Mouse (Mus musculus): ENCODE data around the gene Eif4g3.

Gene Eif4g3

GRCm38 (mm10) chr4:138107441-138108409, 114.9 kb downstream of the Eif4g3 start:
- peak; percentile 37 to 64 for DNase-seq

GRCm38 (mm10) chr4:138108541-138108940, 115.7 kb downstream of the Eif4g3 start:
- no peak for DNase-seq

GRCm38 (mm10) chr4:138109332-138109731, 116.5 kb downstream of the Eif4g3 start:
- DNase-seq, result peak; percentile 36 to 61

GRCm38 (mm10) chr4:138111858-138112257, 119.0 kb downstream of the Eif4g3 start:
- DNase-seq, result peak; percentile 26 to 40

GRCm38 (mm10) chr4:138119740-138120139, 126.9 kb downstream of the Eif4g3 start:
- peak; percentile 29 to 55 for DNase-seq

- no peak for DNase-seq
Measured at GRCm38 (mm10) chr4:138124046-138124445, 131.2 kb downstream of the Eif4g3 start.

- DNase-seq, result no peak
Measured at GRCm38 (mm10) chr4:138127371-138127770, 134.5 kb downstream of the Eif4g3 start.

- DNase-seq, result no peak
Measured at GRCm38 (mm10) chr4:138127781-138128180, 135.0 kb downstream of the Eif4g3 start.

- DNase-seq, result no peak
Measured at GRCm38 (mm10) chr4:138130149-138130548, 137.3 kb downstream of the Eif4g3 start.

- DNase-seq, result peak; percentile 57 to 68
Measured at GRCm38 (mm10) chr4:138131226-138131625, 138.4 kb downstream of the Eif4g3 start.

GRCm38 (mm10) chr4:138131716-138132115, 138.9 kb downstream of the Eif4g3 start:
- no peak for DNase-seq

GRCm38 (mm10) chr4:138133360-138133759, 140.5 kb downstream of the Eif4g3 start:
- no peak for DNase-seq

GRCm38 (mm10) chr4:138137336-138137735, 144.5 kb downstream of the Eif4g3 start:
- no peak for DNase-seq

- DNase-seq, result no peak
Measured at GRCm38 (mm10) chr4:138137804-138138203, 145.0 kb downstream of the Eif4g3 start.

GRCm38 (mm10) chr4:138138219-138138618, 145.4 kb downstream of the Eif4g3 start:
- DNase-seq, result peak in 1 of 2 experiments; percentile 15

GRCm38 (mm10) chr4:138141358-138141757, 148.5 kb downstream of the Eif4g3 start:
- DNase-seq, result peak; percentile 36 to 53

GRCm38 (mm10) chr4:138147176-138147575, 154.4 kb downstream of the Eif4g3 start:
- DNase-seq, result no peak

- no peak for DNase-seq
Measured at GRCm38 (mm10) chr4:138149977-138150376, 157.2 kb downstream of the Eif4g3 start.

- DNase-seq, result no peak
Measured at GRCm38 (mm10) chr4:138151226-138151625, 158.4 kb downstream of the Eif4g3 start.

- DNase-seq, result peak; percentile 59 to 62
Measured at GRCm38 (mm10) chr4:138153980-138154379, 161.2 kb downstream of the Eif4g3 start.

- DNase-seq, result no peak
Measured at GRCm38 (mm10) chr4:138160918-138161317, 168.1 kb downstream of the Eif4g3 start.

GRCm38 (mm10) chr4:138161550-138161949, 168.7 kb downstream of the Eif4g3 start:
- no peak for DNase-seq

GRCm38 (mm10) chr4:138163836-138164235, 171.0 kb downstream of the Eif4g3 start:
- no peak for DNase-seq

- DNase-seq, result no peak
Measured at GRCm38 (mm10) chr4:138164860-138165259, 172.0 kb downstream of the Eif4g3 start.
